Mouse (Mus musculus) hindbrain, embryonic 12.5 days (tissue): ENCODE results near the gene Inhba. TPM values are rescaled to one million over a fixed set of nuclear protein-coding genes. Genes with fewer than 3 reads are reported as not detected.
A peak's percentile ranks its signal among the peaks of the same experiment; 100 is the strongest.

Experiments used
- ATAC-seq: fragments of 200-750 bp; cut with Nextera tagmentation; 2 replicates; pipeline ENCODE4 v1.8.0; 2017; ENCODE audit warnings: moderate TSS enrichment; ENCODE audit not compliant: low FRiP score
- H3K27ac ChIP-seq: fragments of 300-500 bp; sonication (generic); 2 replicates; pipeline ENCODE4 v1.5.1; 2016; ENCODE audit warnings: mild to moderate bottlenecking
- H3K27me3 ChIP-seq: fragments of 300-500 bp; sonication (generic); 2 replicates; pipeline ENCODE4 v1.6.1; 2016; ENCODE audit warnings: mild to moderate bottlenecking
- H3K36me3 ChIP-seq: fragments of 300-500 bp; sonication (generic); 2 replicates; pipeline ENCODE4 v1.6.1; 2016; ENCODE audit warnings: mild to moderate bottlenecking
- H3K4me1 ChIP-seq: fragments of 300-500 bp; sonication (generic); 2 replicates; pipeline ENCODE4 v1.6.1; 2016
- H3K4me2 ChIP-seq: fragments of 300-500 bp; sonication (generic); replicated peaks from 2 replicates; pipeline ENCODE4 v1.6.1; 2016; ENCODE audit warnings: mild to moderate bottlenecking
- H3K4me3 ChIP-seq: fragments of 300-500 bp; sonication (generic); 2 replicates; pipeline ENCODE4 v1.5.1; 2016; ENCODE audit warnings: mild to moderate bottlenecking
- H3K9ac ChIP-seq: fragments of 300-500 bp; sonication (generic); 2 replicates; pipeline ENCODE4 v1.6.1; 2016; ENCODE audit warnings: mild to moderate bottlenecking, moderate library complexity
- H3K9me3 ChIP-seq: fragments of 300-500 bp; sonication (generic); replicated peaks from 2 replicates; pipeline ENCODE4 v1.6.1; 2016; ENCODE audit warnings: mild to moderate bottlenecking
- WGBS: fragments of 180-500 bp; shearing (Covaris S2); methylation state at CpG from one replicate; pipeline ENCODE4 v1.1.7; 2016; 5-methylcytosine and 5-hydroxymethylcytosine counted together
- polyA plus RNA-seq: library from polyadenylated mRNA; unstranded; fragments of >200 nt; fragmentation: Nextera tagmentation; extraction: Ambion mirVana; gene quantifications from 2 replicates; pipeline ENCODE4 v1.2.1, GENCODE M21; 2016

The Inhba gene
- polyA plus RNA-seq = 3.5 and 5.0 TPM in 2 replicates

DNA sequence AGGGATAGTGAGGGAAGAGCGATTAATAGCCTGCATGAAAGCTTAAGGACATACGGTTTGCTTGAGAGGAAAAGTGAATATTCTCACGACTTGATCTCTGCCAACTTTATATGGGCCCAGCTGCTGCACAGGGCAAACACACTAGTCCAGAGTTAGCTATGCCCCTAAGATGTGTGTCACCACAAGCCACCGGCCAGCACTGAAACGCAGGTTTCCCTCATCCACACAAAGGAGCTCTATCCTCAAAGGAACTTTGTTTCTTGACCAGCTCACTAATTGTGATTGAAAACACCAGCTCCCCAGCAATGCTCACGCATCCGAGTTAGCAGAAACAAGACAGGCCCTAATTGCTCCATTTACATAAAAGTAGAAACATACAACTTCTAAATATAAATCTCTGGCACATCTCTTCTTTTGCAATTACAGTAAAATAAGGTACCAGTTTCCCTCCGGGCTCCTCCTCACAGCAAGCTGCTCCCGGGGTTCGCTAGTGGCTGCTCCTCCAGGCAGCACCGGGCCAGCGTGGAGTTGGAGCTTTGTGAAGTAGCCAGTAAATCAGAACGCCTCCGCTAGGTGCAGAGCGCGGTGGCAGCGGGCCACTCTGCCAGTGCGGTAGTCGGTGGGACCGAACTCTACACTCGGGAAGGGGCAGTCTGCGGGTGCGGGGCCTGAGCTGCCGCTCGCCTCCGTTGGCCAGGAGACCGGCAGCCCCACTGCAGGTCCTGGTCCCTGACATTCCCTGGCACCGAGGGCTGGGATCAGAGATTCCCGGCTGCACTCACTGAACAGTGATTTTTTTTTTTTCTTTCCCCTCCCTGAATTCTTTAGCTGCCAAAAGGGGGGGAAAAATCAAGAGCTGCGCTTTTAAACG, at the start of gene Inhba:
TSS of gene Inhba (plus strand) at position 480 of the 871 bp plus-strand sequence.
- ATAC-seq = peak; percentile 78
- Histone ChIP-seq H3K27ac (no peak within 1 kb of the TSS), H3K4me2 (peak within 1 kb of the TSS; percentile 80), H3K27me3 (peaks cover 12% of the 10 kb centered on the region), H3K36me3 (no peaks in the 10 kb centered on the region), H3K4me3 (peak within 1 kb of the TSS; percentile 43), H3K9ac (peak within 1 kb of the TSS; percentile 74), H3K4me1 (peaks cover 8% of the 10 kb centered on the region; the same call in 1 of the 2 replicates), H3K9me3 (no peaks in the 10 kb centered on the region)
- WGBS = 6% methylated on average over 31 of the region's 31 CpGs

GRCm38 (mm10) chr13:15976584-15976983, 35.1 kb upstream of the Inhba start:
- ATAC-seq = no peak
- WGBS = 80% methylated on average over 1 of the region's 1 CpGs
- Histone ChIP-seq H3K27me3 (no peaks in the 10 kb centered on the region), H3K4me1 (no peaks in the 10 kb centered on the region), H3K9ac (no peak overlapping the region), H3K27ac (no peak overlapping the region), H3K9me3 (no peaks in the 10 kb centered on the region), H3K4me2 (no peak overlapping the region), H3K36me3 (no peaks in the 10 kb centered on the region), H3K4me3 (no peak overlapping the region)

- Histone ChIP-seq H3K27me3 (no peaks in the 10 kb centered on the region), H3K36me3 (no peaks in the 10 kb centered on the region), H3K9me3 (no peaks in the 10 kb centered on the region), H3K9ac (no peak overlapping the region), H3K4me1 (no peaks in the 10 kb centered on the region), H3K4me2 (no peak overlapping the region), H3K27ac (no peak overlapping the region), H3K4me3 (no peak overlapping the region)
- no peak for ATAC-seq
- WGBS = 86% methylated on average over 3 of the region's 3 CpGs
These were observed 32.1 kb upstream of the Inhba start for GRCm38 (mm10) chr13:15979551-15979950.

DNA sequence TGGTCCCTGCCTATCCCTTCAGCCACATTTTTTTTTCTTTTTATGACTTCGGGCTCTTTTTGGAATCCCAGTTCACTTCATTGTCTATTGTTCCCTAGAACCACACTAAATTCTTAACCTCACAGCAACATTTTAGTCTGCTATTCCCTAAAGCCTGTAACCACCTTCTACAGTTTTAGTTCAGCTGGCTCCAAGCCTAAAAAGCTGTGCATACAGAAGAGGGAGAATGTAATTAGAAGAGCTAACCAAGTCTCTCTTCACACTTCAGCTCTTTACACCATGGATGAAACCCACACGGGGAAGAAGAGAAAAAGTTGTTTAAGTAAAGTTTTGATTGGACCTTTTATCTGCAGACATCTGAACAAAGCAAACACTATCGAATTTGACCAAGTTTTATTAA, 29.6 kb upstream of the Inhba start:
- H3K9ac ChIP-seq = no peak overlapping the region
- H3K9me3 ChIP-seq = no peaks in the 10 kb centered on the region
- no peak overlapping the region for H3K4me2 ChIP-seq
- H3K4me1 ChIP-seq = no peaks in the 10 kb centered on the region
- no peak for ATAC-seq
- no peak overlapping the region for H3K27ac ChIP-seq
- no peaks in the 10 kb centered on the region for H3K36me3 ChIP-seq
- no peaks in the 10 kb centered on the region for H3K27me3 ChIP-seq
- H3K4me3 ChIP-seq = no peak overlapping the region
- WGBS = 80% methylated on average over 3 of the region's 3 CpGs

DNA sequence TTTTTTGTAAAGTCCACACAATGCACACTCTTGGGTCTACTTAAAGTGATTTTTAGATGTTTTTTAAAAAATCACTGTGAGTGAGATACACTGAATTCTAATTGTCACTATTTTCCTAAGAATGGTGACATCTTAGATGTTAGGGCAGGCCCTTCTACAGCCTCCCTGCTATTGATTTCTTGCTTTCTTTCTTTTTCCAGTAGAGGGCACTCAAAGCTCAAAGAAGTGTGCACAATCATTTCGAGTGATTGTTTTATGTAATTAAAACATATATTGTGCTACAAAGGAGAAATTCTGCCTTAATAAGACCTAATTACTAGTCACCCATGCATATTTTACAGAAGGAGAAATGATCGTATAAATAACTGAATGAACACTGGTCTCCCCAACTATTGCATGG, 25.9 kb upstream of the Inhba start:
- H3K4me1 ChIP-seq = no peaks in the 10 kb centered on the region
- no peak for ATAC-seq
- no peaks in the 10 kb centered on the region for H3K9me3 ChIP-seq
- no peaks in the 10 kb centered on the region for H3K27me3 ChIP-seq
- no peak overlapping the region for H3K9ac ChIP-seq
- 82% methylated on average over 2 of the region's 2 CpGs for WGBS
- H3K4me2 ChIP-seq = no peak overlapping the region
- no peak overlapping the region for H3K27ac ChIP-seq
- H3K4me3 ChIP-seq = no peak overlapping the region
- H3K36me3 ChIP-seq = no peaks in the 10 kb centered on the region

- Histone ChIP-seq H3K4me3 (no peak overlapping the region), H3K9me3 (no peaks in the 10 kb centered on the region), H3K9ac (no peak overlapping the region), H3K27me3 (no peaks in the 10 kb centered on the region), H3K27ac (no peak overlapping the region), H3K36me3 (no peaks in the 10 kb centered on the region), H3K4me2 (no peak overlapping the region), H3K4me1 (no peaks in the 10 kb centered on the region)
- ATAC-seq = no peak
- WGBS = 87% methylated on average over 4 of the region's 4 CpGs
These were observed 25.5 kb upstream of the Inhba start for GRCm38 (mm10) chr13:15986172-15986571.

DNA sequence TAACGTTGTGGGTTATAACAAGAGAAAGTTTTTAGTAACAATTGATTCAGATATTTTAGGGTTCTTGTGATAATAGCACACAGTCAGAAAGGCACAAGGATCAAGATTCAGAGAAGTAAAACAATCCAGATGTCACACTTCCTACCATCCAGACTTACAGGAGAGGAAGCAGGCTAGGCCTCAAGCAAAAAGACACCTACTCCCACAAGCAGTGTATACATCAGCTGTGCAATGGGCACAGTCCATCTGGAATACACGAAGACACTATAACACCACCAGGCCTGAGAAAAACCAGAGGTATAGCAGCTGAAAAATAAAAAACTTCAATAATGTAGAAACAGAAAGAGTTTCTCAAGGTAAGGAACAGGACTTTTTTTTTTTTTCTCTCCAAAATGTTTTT, 16.3 kb upstream of the Inhba start:
- no peak overlapping the region for H3K4me2 ChIP-seq
- H3K9ac ChIP-seq = no peak overlapping the region
- 87% methylated on average over 2 of the region's 2 CpGs for WGBS
- no peak overlapping the region for H3K27ac ChIP-seq
- H3K4me3 ChIP-seq = no peak overlapping the region
- H3K4me1 ChIP-seq = no peaks in the 10 kb centered on the region
- no peaks in the 10 kb centered on the region for H3K36me3 ChIP-seq
- no peak for ATAC-seq
- H3K27me3 ChIP-seq = no peaks in the 10 kb centered on the region
- no peaks in the 10 kb centered on the region for H3K9me3 ChIP-seq

- H3K4me3 ChIP-seq = no peak overlapping the region
- H3K9ac ChIP-seq = no peak overlapping the region
- H3K4me1 ChIP-seq = no peaks in the 10 kb centered on the region
- H3K27me3 ChIP-seq = no peaks in the 10 kb centered on the region
- H3K27ac ChIP-seq = no peak overlapping the region
- 9% methylated on average over 4 of the region's 4 CpGs for WGBS
- H3K4me2 ChIP-seq = no peak overlapping the region
- no peaks in the 10 kb centered on the region for H3K36me3 ChIP-seq
- no peaks in the 10 kb centered on the region for H3K9me3 ChIP-seq
- ATAC-seq = no peak; the same call in 1 of the 2 replicates
These were observed 6.1 kb upstream of the Inhba start for GRCm38 (mm10) chr13:16005517-16005916.

DNA sequence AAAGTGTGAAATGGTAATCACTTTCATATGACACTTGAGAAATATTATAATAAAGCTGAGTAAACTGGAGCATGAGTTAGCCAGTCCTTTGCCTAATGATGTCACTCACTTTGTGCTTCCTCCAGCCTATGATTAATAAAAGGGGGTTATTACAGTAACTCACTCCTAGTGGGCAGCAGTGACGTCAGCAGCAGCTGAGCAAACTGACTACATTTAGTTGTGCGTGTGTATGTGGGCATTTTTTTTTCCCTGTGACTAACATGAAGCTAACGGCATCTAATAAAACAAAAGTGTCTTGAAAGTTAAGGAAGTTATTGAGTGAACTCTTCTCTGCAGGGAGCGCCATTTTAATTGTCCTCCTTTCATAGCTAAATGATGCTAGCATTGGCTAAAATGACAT, 3.9 kb upstream of the Inhba start:
- Histone ChIP-seq H3K4me1 (peaks cover 8% of the 10 kb centered on the region; the same call in 1 of the 2 replicates), H3K9me3 (no peaks in the 10 kb centered on the region), H3K36me3 (no peaks in the 10 kb centered on the region), H3K4me2 (no peak overlapping the region), H3K27me3 (peaks cover 4% of the 10 kb centered on the region; the same call in 1 of the 2 replicates), H3K9ac (no peak overlapping the region), H3K4me3 (no peak overlapping the region), H3K27ac (no peak overlapping the region)
- no peak for ATAC-seq
- WGBS = 77% methylated on average over 4 of the region's 4 CpGs

- Histone ChIP-seq H3K9me3 (no peaks in the 10 kb centered on the region), H3K4me1 (peaks cover 8% of the 10 kb centered on the region; the same call in 1 of the 2 replicates), H3K4me3 (no peak overlapping the region), H3K9ac (no peak overlapping the region), H3K27ac (no peak overlapping the region), H3K27me3 (peaks cover 4% of the 10 kb centered on the region; the same call in 1 of the 2 replicates), H3K4me2 (no peak overlapping the region), H3K36me3 (no peaks in the 10 kb centered on the region)
- no peak for ATAC-seq
- WGBS = 46% methylated on average over 1 of the region's 1 CpGs
These were observed 3.3 kb upstream of the Inhba start for GRCm38 (mm10) chr13:16008348-16008747.

- Histone ChIP-seq H3K9ac (no peak overlapping the region), H3K9me3 (no peaks in the 10 kb centered on the region), H3K27me3 (peaks cover 4% of the 10 kb centered on the region; the same call in 1 of the 2 replicates), H3K4me2 (no peak overlapping the region), H3K36me3 (no peaks in the 10 kb centered on the region), H3K4me3 (no peak overlapping the region), H3K27ac (no peak overlapping the region), H3K4me1 (peaks cover 8% of the 10 kb centered on the region; the same call in 1 of the 2 replicates)
- no peak for ATAC-seq
- WGBS = 93% methylated on average over 8 of the region's 8 CpGs
These were observed 1.7 kb upstream of the Inhba start for GRCm38 (mm10) chr13:16009766-16010465.

DNA sequence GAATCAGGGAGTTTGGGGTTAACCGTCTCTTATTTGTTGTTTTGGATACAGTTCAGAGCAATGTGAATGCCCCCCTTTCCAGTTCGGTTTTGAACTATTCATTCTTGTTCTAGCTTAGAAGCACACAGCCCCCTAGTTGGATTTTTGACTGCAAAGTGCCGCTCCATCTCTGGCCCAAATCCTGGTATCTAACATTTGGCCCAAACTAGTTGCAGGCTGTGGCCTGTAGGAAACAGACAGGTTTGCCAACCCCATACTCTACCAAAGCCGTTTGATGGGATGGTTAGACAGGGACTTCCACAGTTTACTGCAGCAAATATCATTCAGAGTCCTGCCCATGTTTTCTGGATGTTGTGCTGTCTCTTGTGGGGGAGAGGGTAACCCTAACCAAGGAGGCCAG, 1.1 kb upstream of the Inhba start:
- 77% methylated on average over 4 of the region's 4 CpGs for WGBS
- ATAC-seq = no peak

More for the DNA sequence above, 1.1 kb upstream of the Inhba start:
- Histone ChIP-seq H3K27ac (no peak overlapping the region), H3K36me3 (no peaks in the 10 kb centered on the region), H3K9me3 (no peaks in the 10 kb centered on the region), H3K9ac (no peak overlapping the region), H3K4me1 (peaks cover 8% of the 10 kb centered on the region; the same call in 1 of the 2 replicates), H3K4me3 (no peak overlapping the region), H3K4me2 (no peak overlapping the region), H3K27me3 (peaks cover 4% of the 10 kb centered on the region; the same call in 1 of the 2 replicates)
